Mouse (Mus musculus) limb, embryonic 11.5 days (tissue): ENCODE measurements around the gene Arhgap15. TPM values are rescaled to one million over a fixed set of nuclear protein-coding genes. Genes with fewer than 3 reads are reported as not detected.

Experiments used
- ATAC-seq: fragments of 200-750 bp; cut with Nextera tagmentation; 2 replicates; pipeline ENCODE4 v1.8.0; 2017; ENCODE audit warnings: low read depth; ENCODE audit not compliant: insufficient number of reproducible peaks, low FRiP score, low TSS enrichment
- DNase-seq: peaks from one replicate; pipeline ENCODE4 v3.0.0-alpha.2; 2015; ENCODE audit warnings: low spot score
- H3K27ac ChIP-seq: fragments of 300-500 bp; sonication (generic); replicated peaks from 2 replicates; pipeline ENCODE4 v1.5.1; 2014; ENCODE audit warnings: low read depth, mild to moderate bottlenecking, low read length
- H3K27me3 ChIP-seq: fragments of 300-500 bp; sonication (generic); 2 replicates; pipeline ENCODE4 v1.6.1; 2014; ENCODE audit warnings: mild to moderate bottlenecking, low read length, mixed read lengths; ENCODE audit not compliant: control insufficient read depth, insufficient read depth
- H3K36me3 ChIP-seq: fragments of 300-500 bp; sonication (generic); 2 replicates; pipeline ENCODE4 v1.6.1; 2014; ENCODE audit warnings: mild to moderate bottlenecking, low read length, moderate library complexity, mixed read lengths; ENCODE audit not compliant: control insufficient read depth, insufficient read depth
- H3K4me1 ChIP-seq: fragments of 300-500 bp; sonication (generic); 2 replicates; pipeline ENCODE4 v1.6.1; 2014; ENCODE audit warnings: low read length, mixed read lengths; ENCODE audit not compliant: control insufficient read depth, insufficient read depth
- H3K4me2 ChIP-seq: fragments of 300-500 bp; sonication (generic); 2 replicates; pipeline ENCODE4 v1.6.1; 2014; ENCODE audit warnings: low read depth, mild to moderate bottlenecking, moderate library complexity; ENCODE audit not compliant: severe bottlenecking
- H3K4me3 ChIP-seq: fragments of 300-500 bp; sonication (generic); 2 replicates; pipeline ENCODE4 v1.5.1; 2014; ENCODE audit warnings: low read depth, low read length
- H3K9ac ChIP-seq: fragments of 300-500 bp; sonication (generic); 2 replicates; pipeline ENCODE4 v1.6.1; 2014; ENCODE audit warnings: mild to moderate bottlenecking, low read length
- H3K9me3 ChIP-seq: fragments of 300-500 bp; sonication (generic); 2 replicates; pipeline ENCODE4 v1.6.1; 2016; ENCODE audit warnings: low read length; ENCODE audit not compliant: control insufficient read depth
- WGBS: fragments of 180-500 bp; shearing (Covaris S2); extraction: QIAGEN DNeasy Blood & Tissue Kit; methylation state at CpG from one replicate; pipeline ENCODE4 v1.1.7; 2014; 5-methylcytosine and 5-hydroxymethylcytosine counted together
- polyA plus RNA-seq: library from polyadenylated mRNA; unstranded; fragments of >200 nt; fragmentation: Nextera tagmentation; extraction: Ambion mirVana; gene quantifications from 2 replicates; pipeline ENCODE4 v1.2.1, GENCODE M21; 2014

Arhgap15 gene
- polyA plus RNA-seq, 1 experiment from 2014 or later: 0.32 TPM

- ATAC-seq: no peak
- no peaks in the 10 kb centered on the region for H3K9me3 ChIP-seq
- no peaks in the 10 kb centered on the region for H3K36me3 ChIP-seq
- no peaks in the 10 kb centered on the region for H3K27me3 ChIP-seq
- no peak overlapping the region for H3K9ac ChIP-seq
- H3K27ac ChIP-seq: no peak overlapping the region
- H3K4me1 ChIP-seq: no peaks in the 10 kb centered on the region
- no peak overlapping the region for H3K4me2 ChIP-seq
- 29% methylated on average over 2 of the region's 2 CpGs for WGBS
- DNase-seq: no peak
- no peak overlapping the region for H3K4me3 ChIP-seq
Observed at GRCm38 (mm10) chr2:44395577-44395976, 647.0 kb downstream of the Arhgap15 start.

- no peak overlapping the region for H3K9ac ChIP-seq
- no peaks in the 10 kb centered on the region for H3K9me3 ChIP-seq
- no peak for ATAC-seq
- 44% methylated on average over 1 of the region's 1 CpGs for WGBS
- no peak overlapping the region for H3K4me2 ChIP-seq
- H3K4me1 ChIP-seq: no peaks in the 10 kb centered on the region
- H3K27ac ChIP-seq: no peak overlapping the region
- no peak for DNase-seq
- H3K4me3 ChIP-seq: no peak overlapping the region
- H3K27me3 ChIP-seq: no peaks in the 10 kb centered on the region
- no peaks in the 10 kb centered on the region for H3K36me3 ChIP-seq
Observed at GRCm38 (mm10) chr2:44397209-44397608, 648.6 kb downstream of the Arhgap15 start.

DNA sequence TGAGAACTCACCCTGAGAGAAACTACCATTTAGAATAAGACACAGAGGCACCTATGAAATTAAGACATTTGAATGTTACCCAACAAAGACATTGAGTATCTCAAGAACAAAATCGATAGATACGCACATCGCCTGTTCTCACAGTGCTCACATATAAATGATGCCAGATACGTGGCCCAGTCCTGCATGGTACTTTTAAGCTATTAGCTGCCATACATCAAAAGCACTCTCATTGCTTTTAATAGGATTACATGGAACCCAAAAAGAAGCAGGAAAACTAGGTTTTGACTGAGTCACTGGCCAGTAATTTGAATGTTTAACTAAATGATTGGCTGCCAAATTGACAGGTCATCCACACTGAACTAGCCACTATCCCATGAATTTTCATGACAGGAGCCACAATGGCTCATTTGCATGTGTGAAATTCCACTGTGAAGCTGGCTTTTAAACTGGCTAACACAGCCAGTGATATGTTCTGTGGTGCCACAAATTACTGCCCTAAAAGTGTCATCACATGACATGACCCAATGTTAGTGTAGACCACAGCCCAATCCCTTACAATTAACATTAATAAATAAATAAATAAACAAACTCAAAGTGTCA is 649.2 kb downstream of the Arhgap15 start:
- ATAC-seq (no peak), DNase-seq (no peak)
- Histone ChIP-seq H3K9ac (no peak overlapping the region), H3K4me1 (no peaks in the 10 kb centered on the region), H3K27ac (no peak overlapping the region), H3K36me3 (no peaks in the 10 kb centered on the region), H3K27me3 (no peaks in the 10 kb centered on the region), H3K4me3 (no peak overlapping the region), H3K4me2 (no peak overlapping the region), H3K9me3 (no peaks in the 10 kb centered on the region)
- WGBS: 90% methylated on average over 4 of the region's 4 CpGs

- H3K9ac ChIP-seq: no peak overlapping the region
- no peak for ATAC-seq
- H3K4me1 ChIP-seq: no peaks in the 10 kb centered on the region
- no peak for DNase-seq
- H3K4me3 ChIP-seq: no peak overlapping the region
- no peak overlapping the region for H3K4me2 ChIP-seq
- H3K9me3 ChIP-seq: no peaks in the 10 kb centered on the region
- no peaks in the 10 kb centered on the region for H3K36me3 ChIP-seq
- H3K27me3 ChIP-seq: no peaks in the 10 kb centered on the region
- no peak overlapping the region for H3K27ac ChIP-seq
Observed at GRCm38 (mm10) chr2:44399191-44399926, 650.7 kb downstream of the Arhgap15 start.

- H3K36me3 ChIP-seq: no peaks in the 10 kb centered on the region
- no peaks in the 10 kb centered on the region for H3K27me3 ChIP-seq
- no peaks in the 10 kb centered on the region for H3K4me1 ChIP-seq
- no peak overlapping the region for H3K4me3 ChIP-seq
- H3K9me3 ChIP-seq: 0 out of 2 replicates have a peak, but pooled peaks cover 2% of the 10 kb centered on the region
- no peak for ATAC-seq
- WGBS: 65% methylated on average over 3 of the region's 3 CpGs
- no peak overlapping the region for H3K9ac ChIP-seq
- no peak for DNase-seq
- no peak overlapping the region for H3K27ac ChIP-seq
- no peak overlapping the region for H3K4me2 ChIP-seq
Observed at GRCm38 (mm10) chr2:44401704-44402422, 653.2 kb downstream of the Arhgap15 start.

DNA sequence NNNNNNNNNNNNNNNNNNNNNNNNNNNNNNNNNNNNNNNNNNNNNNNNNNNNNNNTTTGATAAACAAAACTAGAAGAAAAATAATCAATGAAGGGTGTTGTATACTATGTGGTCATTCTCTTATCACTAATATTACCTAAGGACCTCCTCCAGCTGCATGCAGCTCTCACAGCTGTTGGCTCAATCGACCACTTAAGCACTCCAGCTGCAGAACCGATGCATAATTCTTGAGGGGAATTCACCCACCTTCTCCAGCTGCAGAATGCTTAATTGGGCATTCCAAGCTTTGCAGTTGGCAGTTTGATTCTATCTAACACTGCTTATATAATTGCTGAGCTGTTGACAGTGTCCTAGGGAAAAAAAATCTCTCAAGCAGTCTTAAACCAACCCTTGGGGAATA is 663.0 kb downstream of the Arhgap15 start:
- DNase-seq: no peak
- Histone ChIP-seq H3K27me3 (no peaks in the 10 kb centered on the region), H3K9ac (no peak overlapping the region), H3K4me3 (no peak overlapping the region), H3K4me2 (no peak overlapping the region), H3K9me3 (no peaks in the 10 kb centered on the region), H3K36me3 (no peaks in the 10 kb centered on the region), H3K4me1 (no peaks in the 10 kb centered on the region), H3K27ac (no peak overlapping the region)
- WGBS: 62% methylated on average over 2 of the region's 2 CpGs
- ATAC-seq: no peak

- WGBS: 90% methylated on average over 4 of the region's 4 CpGs
- no peak overlapping the region for H3K9ac ChIP-seq
Observed at GRCm38 (mm10) chr2:44416331-44416730, 667.7 kb downstream of the Arhgap15 start.

DNA sequence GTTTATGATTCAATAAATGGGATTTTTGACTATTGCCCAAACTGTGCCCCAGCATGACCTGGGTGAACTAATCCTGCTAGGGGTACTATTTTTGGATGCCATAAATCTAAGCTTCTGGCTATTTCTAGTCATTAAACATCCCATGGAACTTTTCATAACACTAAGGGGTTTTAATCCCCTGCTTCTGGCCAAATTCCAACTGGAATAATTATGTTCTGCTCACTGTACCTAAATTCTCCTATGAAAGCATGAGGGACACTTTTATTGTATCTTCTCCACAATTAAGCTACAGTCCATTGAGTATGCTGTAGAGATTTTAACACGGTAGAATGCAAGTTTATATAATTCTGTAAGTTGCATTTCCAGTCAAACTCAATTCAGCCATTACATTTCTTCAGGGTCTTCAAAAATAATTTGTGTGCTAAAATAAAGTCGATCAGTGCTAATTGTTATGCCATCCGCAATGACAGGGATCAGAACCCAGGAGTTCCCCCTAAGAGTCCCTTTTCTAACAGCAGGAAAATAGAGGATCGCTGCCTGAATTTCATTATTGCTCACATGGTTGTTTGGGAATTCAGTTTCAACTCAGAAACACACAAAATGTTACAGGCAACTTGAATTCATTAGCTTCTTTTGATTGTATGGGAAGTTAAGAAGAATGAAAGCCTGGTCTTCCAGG is 671.1 kb downstream of the Arhgap15 start:
- H3K4me3 ChIP-seq: no peak overlapping the region
- H3K27ac ChIP-seq: no peak overlapping the region
- no peaks in the 10 kb centered on the region for H3K36me3 ChIP-seq
- no peaks in the 10 kb centered on the region for H3K27me3 ChIP-seq
- 93% methylated on average over 4 of the region's 4 CpGs for WGBS
- DNase-seq: no peak
- no peak overlapping the region for H3K4me2 ChIP-seq
- no peaks in the 10 kb centered on the region for H3K4me1 ChIP-seq
- no peak for ATAC-seq
- H3K9ac ChIP-seq: no peak overlapping the region
- no peaks in the 10 kb centered on the region for H3K9me3 ChIP-seq

More at GRCm38 (mm10) chr2:44416331-44416730, 667.7 kb downstream of the Arhgap15 start:
- Histone ChIP-seq H3K36me3 (no peaks in the 10 kb centered on the region), H3K4me3 (no peak overlapping the region), H3K4me1 (no peaks in the 10 kb centered on the region), H3K27me3 (no peaks in the 10 kb centered on the region), H3K9me3 (no peaks in the 10 kb centered on the region), H3K27ac (no peak overlapping the region), H3K4me2 (no peak overlapping the region)
- ATAC-seq (no peak), DNase-seq (no peak)
